Mouse (Mus musculus): ENCODE data around the gene Map4k3. TPM values are rescaled to one million over a fixed set of nuclear protein-coding genes. Genes with fewer than 3 reads are reported as not detected.

Gene Map4k3
- total RNA-seq, 2 experiments from 2014 or later = 16.4 to 17.3 TPM

- no peak for DNase-seq
- intact Hi-C loops (cut with DNase I; ENCODE audit: low total_unique reads) = no loop called here
These were observed 34.6 kb downstream of the Map4k3 start for GRCm38 (mm10) chr17:80693707-80694106.

GRCm38 (mm10) chr17:80692183-80692582 lies 36.1 kb downstream of the Map4k3 start:
- intact Hi-C loops (cut with DNase I; ENCODE audit: low total_unique reads) = no loop called here
- DNase-seq = no peak

GRCm38 (mm10) chr17:80688701-80689100 lies 39.6 kb downstream of the Map4k3 start:
- DNase-seq = no peak
- intact Hi-C loops (cut with DNase I; ENCODE audit: low total_unique reads) = loop anchor here (10.0 kb wide), 1 partner anchor 296 kb away; no protein-coding TSS in a partner anchor

- intact Hi-C loops (cut with DNase I; ENCODE audit: low total_unique reads) = loop anchor here (10.0 kb wide), 1 partner anchor 299 kb away; no protein-coding TSS in a partner anchor
- DNase-seq = no peak
These were observed 42.2 kb downstream of the Map4k3 start for GRCm38 (mm10) chr17:80686066-80686465.

- intact Hi-C loops (cut with DNase I; ENCODE audit: low total_unique reads) = loop anchor here (10.0 kb wide), 1 partner anchor 301 kb away; no protein-coding TSS in a partner anchor
- no peak for DNase-seq
These were observed 44.3 kb downstream of the Map4k3 start for GRCm38 (mm10) chr17:80683821-80684576.

- intact Hi-C loops (cut with DNase I; ENCODE audit: low total_unique reads) = loop anchor here (10.0 kb wide), 1 partner anchor 302 kb away; no protein-coding TSS in a partner anchor
- DNase-seq = no peak
These were observed 45.2 kb downstream of the Map4k3 start for GRCm38 (mm10) chr17:80683041-80683440.

- intact Hi-C loops (cut with DNase I; ENCODE audit: low total_unique reads) = no loop called here
- no peak for DNase-seq
These were observed 50.1 kb downstream of the Map4k3 start for GRCm38 (mm10) chr17:80678190-80678589.

- intact Hi-C loops (cut with DNase I; ENCODE audit: low total_unique reads) = no loop called here
These were observed 51.3 kb downstream of the Map4k3 start for GRCm38 (mm10) chr17:80676859-80677535.

GRCm38 (mm10) chr17:80676211-80676610 lies 52.1 kb downstream of the Map4k3 start:
- no peak for DNase-seq
- intact Hi-C loops (cut with DNase I; ENCODE audit: low total_unique reads) = no loop called here

More at GRCm38 (mm10) chr17:80676859-80677535, 51.3 kb downstream of the Map4k3 start:
- DNase-seq = no peak

- intact Hi-C loops (cut with DNase I; ENCODE audit: low total_unique reads) = no loop called here
These were observed 57.9 kb downstream of the Map4k3 start for GRCm38 (mm10) chr17:80670395-80670794.

GRCm38 (mm10) chr17:80663623-80664022 lies 64.7 kb downstream of the Map4k3 start:
- intact Hi-C loops (cut with DNase I; ENCODE audit: low total_unique reads) = no loop called here
- DNase-seq = no peak

More at GRCm38 (mm10) chr17:80670395-80670794, 57.9 kb downstream of the Map4k3 start:
- DNase-seq = no peak

GRCm38 (mm10) chr17:80662836-80663620 lies 65.3 kb downstream of the Map4k3 start:
- no peak for DNase-seq
- intact Hi-C loops (cut with DNase I; ENCODE audit: low total_unique reads) = no loop called here

- intact Hi-C loops (cut with DNase I; ENCODE audit: low total_unique reads) = no loop called here
- DNase-seq = no peak
These were observed 66.4 kb downstream of the Map4k3 start for GRCm38 (mm10) chr17:80661896-80662295.

GRCm38 (mm10) chr17:80660707-80661380 lies 67.4 kb downstream of the Map4k3 start:
- intact Hi-C loops (cut with DNase I; ENCODE audit: low total_unique reads) = no loop called here
- no peak for DNase-seq

- DNase-seq = no peak
- intact Hi-C loops (cut with DNase I; ENCODE audit: low total_unique reads) = no loop called here
These were observed 68.1 kb downstream of the Map4k3 start for GRCm38 (mm10) chr17:80660234-80660633.

GRCm38 (mm10) chr17:80659821-80660220 lies 68.5 kb downstream of the Map4k3 start:
- no peak for DNase-seq
- intact Hi-C loops (cut with DNase I; ENCODE audit: low total_unique reads) = no loop called here

- DNase-seq = no peak
- intact Hi-C loops (cut with DNase I; ENCODE audit: low total_unique reads) = no loop called here
These were observed 74.0 kb downstream of the Map4k3 start for GRCm38 (mm10) chr17:80654323-80654722.

- intact Hi-C loops (cut with DNase I; ENCODE audit: low total_unique reads) = no loop called here
- DNase-seq = no peak
These were observed 75.5 kb downstream of the Map4k3 start for GRCm38 (mm10) chr17:80652740-80653139.

GRCm38 (mm10) chr17:80646843-80647242 lies 81.4 kb downstream of the Map4k3 start:
- DNase-seq = no peak
- intact Hi-C loops (cut with DNase I; ENCODE audit: low total_unique reads) = no loop called here

Measured in gastrocnemius, postnatal 14 days (tissue).